Mouse (Mus musculus): Measurements from ENCODE around the gene Prlh. TPM values are rescaled to one million over a fixed set of nuclear protein-coding genes. Genes with fewer than 3 reads are reported as not detected.

The Prlh gene
- polyA plus RNA-seq, 1 experiment, result not detected

GRCm38 (mm10) chr1:91001871-91002539, 49.1 kb downstream of the Prlh start:
- H3K4me1 ChIP-seq (ENCODE audit: control insufficient read depth, insufficient read depth, low read length), result peaks cover 14% of the 10 kb centered on the region; the same call in 1 of the 2 replicates
- TF ChIP-seq CTCF (IDR thresholded peaks at IDR 0.05; ENCODE audit: insufficient read depth, low read depth, low read length) (no peak), POLR2A (IDR thresholded peaks at IDR 0.05; ENCODE audit: insufficient read depth, low read depth, low read length) (no peak)
- H3K4me3 ChIP-seq (ENCODE audit: insufficient read depth, low read depth, low read length), result no peak overlapping the region
- WGBS, result 84% methylated on average over 3 of the region's 3 CpGs
- H3K27ac ChIP-seq (ENCODE audit: insufficient read depth, low read depth, low read length), result no peak overlapping the region

- H3K4me1 ChIP-seq (ENCODE audit: control insufficient read depth, insufficient read depth, low read length), result peaks cover 14% of the 10 kb centered on the region; the same call in 1 of the 2 replicates
- H3K4me3 ChIP-seq (ENCODE audit: insufficient read depth, low read depth, low read length), result no peak overlapping the region
- no peak overlapping the region for H3K27ac ChIP-seq (ENCODE audit: insufficient read depth, low read depth, low read length)
- WGBS, result 89% methylated on average over 3 of the region's 3 CpGs
- TF ChIP-seq POLR2A (IDR thresholded peaks at IDR 0.05; ENCODE audit: insufficient read depth, low read depth, low read length), result no peak
- TF ChIP-seq CTCF (IDR thresholded peaks at IDR 0.05; ENCODE audit: insufficient read depth, low read depth, low read length), result no peak
Measured at GRCm38 (mm10) chr1:91002641-91003040, 49.7 kb downstream of the Prlh start.

Other genes with a start within 250 kb of the Prlh start
- gene Col6a3, start 109.1 kb upstream of the Prlh start, polyA plus RNA-seq (2012; ENCODE audit: insufficient read depth, insufficient read length, low replicate concordance, missing spikeins), result not detected in 2 replicates
- not detected in 2 replicates for gene Mlph, start 38.0 kb upstream of the Prlh start, polyA plus RNA-seq (2012; ENCODE audit: insufficient read depth, insufficient read length, low replicate concordance, missing spikeins)
- gene Rab17, start 16.6 kb downstream of the Prlh start, polyA plus RNA-seq (2012; ENCODE audit: insufficient read depth, insufficient read length, low replicate concordance, missing spikeins), result not detected in 2 replicates
- gene Lrrfip1, start 45.6 kb downstream of the Prlh start, polyA plus RNA-seq (2012; ENCODE audit: insufficient read depth, insufficient read length, low replicate concordance, missing spikeins), result not detected in 2 replicates
- not detected in 2 replicates for gene Rbm44, start 192.0 kb downstream of the Prlh start, polyA plus RNA-seq (2012; ENCODE audit: insufficient read depth, insufficient read length, low replicate concordance, missing spikeins)
- not detected in 2 replicates for gene Ramp1, start 226.7 kb downstream of the Prlh start, polyA plus RNA-seq (2012; ENCODE audit: insufficient read depth, insufficient read length, low replicate concordance, missing spikeins)

Data from olfactory bulb, adult 2 months (tissue).